Mouse (Mus musculus) liver, embryonic 15.5 days (tissue): Measurements from ENCODE around the gene Ing4. TPM values are rescaled to one million over a fixed set of nuclear protein-coding genes. Genes with fewer than 3 reads are reported as not detected.
A peak's percentile ranks its signal among the peaks of the same experiment; 100 is the strongest.
"Not testable (repeated sequence)": the region's sequence is repeated elsewhere in the genome, so short reads cannot be mapped to it uniquely, and the experiment has no call there.

ENCODE experiments used
- ATAC-seq: fragments of 200-750 bp; cut with Nextera tagmentation; 2 replicates; pipeline ENCODE4 v1.8.0; 2017; ENCODE audit warnings: moderate number of reproducible peaks, mild to moderate bottlenecking, moderate library complexity; ENCODE audit not compliant: insufficient read depth
- H3K27ac ChIP-seq: fragments of 300-500 bp; sonication (generic); replicated peaks from 2 replicates; pipeline ENCODE4 v1.5.1; 2015; ENCODE audit warnings: mild to moderate bottlenecking, inconsistent platforms
- H3K27me3 ChIP-seq: fragments of 300-500 bp; sonication (generic); 2 replicates; pipeline ENCODE4 v1.6.1; 2015; ENCODE audit warnings: mild to moderate bottlenecking, inconsistent platforms
- H3K36me3 ChIP-seq: fragments of 300-500 bp; sonication (generic); replicated peaks from 2 replicates; pipeline ENCODE4 v1.6.1; 2015; ENCODE audit warnings: moderate library complexity, mild to moderate bottlenecking, inconsistent platforms
- H3K4me1 ChIP-seq: fragments of 300-500 bp; sonication (generic); replicated peaks from 2 replicates; pipeline ENCODE4 v1.6.1; 2015; ENCODE audit warnings: inconsistent platforms
- H3K4me2 ChIP-seq: fragments of 300-500 bp; sonication (generic); 2 replicates; pipeline ENCODE4 v1.6.1; 2015; ENCODE audit warnings: moderate library complexity, mild to moderate bottlenecking, inconsistent platforms
- H3K4me3 ChIP-seq: fragments of 300-500 bp; sonication (generic); replicated peaks from 2 replicates; pipeline ENCODE4 v1.5.1; 2015; ENCODE audit warnings: mild to moderate bottlenecking, inconsistent platforms
- H3K9ac ChIP-seq: fragments of 300-500 bp; sonication (generic); 2 replicates; pipeline ENCODE4 v1.6.1; 2015; ENCODE audit warnings: moderate library complexity, mild to moderate bottlenecking, inconsistent platforms
- H3K9me3 ChIP-seq: fragments of 300-500 bp; sonication (generic); replicated peaks from 2 replicates; pipeline ENCODE4 v1.6.1; 2016; ENCODE audit warnings: inconsistent platforms
- WGBS: fragments of 180-500 bp; shearing (Covaris S2); methylation state at CpG from one replicate; pipeline ENCODE4 v1.1.7; 2015; ENCODE audit warnings: mixed read lengths; ENCODE audit not compliant: insufficient replicate concordance; 5-methylcytosine and 5-hydroxymethylcytosine counted together
- polyA plus RNA-seq: library from polyadenylated mRNA; unstranded; fragments of >200 nt; fragmentation: Nextera tagmentation; extraction: Ambion mirVana; gene quantifications from 2 replicates; pipeline ENCODE4 v1.2.1, GENCODE M21; 2015

Ing4 gene
- polyA plus RNA-seq, 1 experiment from 2014 or later = 27.6 TPM

- H3K9me3 ChIP-seq = no peaks in the 10 kb centered on the region
- peaks cover 47% of the 10 kb centered on the region for H3K27me3 ChIP-seq
- H3K4me2 ChIP-seq = no peak overlapping the region
- H3K27ac ChIP-seq = no peak overlapping the region
- no peak overlapping the region for H3K4me3 ChIP-seq
- 39% methylated on average over 3 of the region's 3 CpGs for WGBS
- no peak for ATAC-seq
- H3K36me3 ChIP-seq = no peaks in the 10 kb centered on the region
- peaks cover 16% of the 10 kb centered on the region for H3K4me1 ChIP-seq
- no peak overlapping the region for H3K9ac ChIP-seq
Measured at GRCm38 (mm10) chr6:125005086-125005485, 34.5 kb upstream of the Ing4 start.

GRCm38 (mm10) chr6:125008060-125008459 lies 31.5 kb upstream of the Ing4 start:
- peak overlapping the region; percentile 96; the same call in 1 of the 2 replicates for H3K27ac ChIP-seq
- peak overlapping the region; percentile 95 for H3K9ac ChIP-seq
- H3K36me3 ChIP-seq = peaks cover 22% of the 10 kb centered on the region
- 39% methylated on average over 13 of the region's 13 CpGs for WGBS
- no peaks in the 10 kb centered on the region for H3K9me3 ChIP-seq
- ATAC-seq = no peak
- H3K4me1 ChIP-seq = peaks cover 40% of the 10 kb centered on the region
- H3K4me2 ChIP-seq = peak overlapping the region; percentile 92
- H3K27me3 ChIP-seq = peaks cover 18% of the 10 kb centered on the region
- peak overlapping the region; percentile 97 for H3K4me3 ChIP-seq

- peak; percentile 96 for ATAC-seq
Measured at GRCm38 (mm10) chr6:125008586-125009128, 30.9 kb upstream of the Ing4 start.

GRCm38 (mm10) chr6:125009129-125009180 lies 30.6 kb upstream of the Ing4 start, which contains the start of gene Zfp384:
Zfp384 (plus strand) TSS chr6:125009145.
- H3K9me3 ChIP-seq = no peaks in the 10 kb centered on the region
- peak within 1 kb of the TSS; percentile 92 for H3K4me2 ChIP-seq
- WGBS = 0% methylated on average over 3 of the region's 3 CpGs
- H3K36me3 ChIP-seq = peaks cover 31% of the 10 kb centered on the region
- H3K27me3 ChIP-seq = peaks cover 9% of the 10 kb centered on the region; the same call in 1 of the 2 replicates
- ATAC-seq = no peak
- H3K27ac ChIP-seq = peak within 1 kb of the TSS; percentile 96
- H3K9ac ChIP-seq = peak within 1 kb of the TSS; percentile 95
- peaks cover 40% of the 10 kb centered on the region for H3K4me1 ChIP-seq
- peak within 1 kb of the TSS; percentile 97 for H3K4me3 ChIP-seq

More at GRCm38 (mm10) chr6:125008586-125009128, 30.9 kb upstream of the Ing4 start:
- Histone ChIP-seq H3K9ac (peak overlapping the region; percentile 95), H3K4me1 (peaks cover 40% of the 10 kb centered on the region), H3K9me3 (no peaks in the 10 kb centered on the region), H3K36me3 (peaks cover 28% of the 10 kb centered on the region), H3K4me3 (peak overlapping the region; percentile 97), H3K27me3 (peaks cover 12% of the 10 kb centered on the region), H3K4me2 (peak overlapping the region; percentile 92), H3K27ac (peak overlapping the region; percentile 96)
- under 1% methylated on average over 33 of the region's 34 CpGs for WGBS

- Histone ChIP-seq H3K4me1 (peaks cover 40% of the 10 kb centered on the region), H3K36me3 (peaks cover 35% of the 10 kb centered on the region), H3K27me3 (peaks cover 4% of the 10 kb centered on the region; the same call in 1 of the 2 replicates), H3K4me2 (peak overlapping the region; percentile 92), H3K9me3 (no peaks in the 10 kb centered on the region), H3K27ac (peak overlapping the region; percentile 96), H3K9ac (peak overlapping the region; percentile 95), H3K4me3 (peak overlapping the region; percentile 97)
- WGBS = under 1% methylated on average over 77 of the region's 78 CpGs
- peak; percentile 88 for ATAC-seq
Measured at GRCm38 (mm10) chr6:125009181-125010073, 30.1 kb upstream of the Ing4 start.

- peak overlapping the region; percentile 57 for H3K27ac ChIP-seq
- WGBS = 58% methylated on average over 3 of the region's 3 CpGs
- peaks cover 28% of the 10 kb centered on the region for H3K4me1 ChIP-seq
- no peaks in the 10 kb centered on the region for H3K27me3 ChIP-seq
- no peak overlapping the region for H3K4me2 ChIP-seq
- H3K9me3 ChIP-seq = no peaks in the 10 kb centered on the region
- ATAC-seq = peak; percentile 84
- no peak overlapping the region for H3K9ac ChIP-seq
- H3K36me3 ChIP-seq = peaks cover 77% of the 10 kb centered on the region
- H3K4me3 ChIP-seq = no peak overlapping the region
Measured at GRCm38 (mm10) chr6:125017682-125018081, 21.9 kb upstream of the Ing4 start.

- not testable (repeated sequence) for H3K9me3 ChIP-seq, H3K4me2 ChIP-seq, H3K4me3 ChIP-seq, ATAC-seq, H3K27ac ChIP-seq, H3K4me1 ChIP-seq, H3K27me3 ChIP-seq, H3K9ac ChIP-seq
- peaks cover 89% of the 10 kb centered on the region for H3K36me3 ChIP-seq
- 47% methylated on average over 7 of the region's 9 CpGs for WGBS
Measured at GRCm38 (mm10) chr6:125030532-125030931, 9.0 kb upstream of the Ing4 start.

GRCm38 (mm10) chr6:125031604-125032003 lies 8.0 kb upstream of the Ing4 start:
- H3K27ac ChIP-seq = no peak overlapping the region
- no peaks in the 10 kb centered on the region for H3K27me3 ChIP-seq
- no peak for ATAC-seq
- H3K4me3 ChIP-seq = no peak overlapping the region
- H3K9ac ChIP-seq = no peak overlapping the region
- no peaks in the 10 kb centered on the region for H3K9me3 ChIP-seq
- no peaks in the 10 kb centered on the region for H3K4me1 ChIP-seq
- WGBS = 88% methylated on average over 16 of the region's 16 CpGs
- peaks cover 90% of the 10 kb centered on the region for H3K36me3 ChIP-seq
- no peak overlapping the region for H3K4me2 ChIP-seq

- Histone ChIP-seq H3K4me2 (peak overlapping the region; percentile 87), H3K4me3 (peak overlapping the region; percentile 78), H3K4me1 (peaks cover 33% of the 10 kb centered on the region), H3K36me3 (peaks cover 43% of the 10 kb centered on the region), H3K9ac (no peak overlapping the region), H3K27me3 (no peaks in the 10 kb centered on the region), H3K9me3 (no peaks in the 10 kb centered on the region), H3K27ac (peak overlapping the region; percentile 64)
- no peak for ATAC-seq
- 86% methylated on average over 4 of the region's 4 CpGs for WGBS
Measured at GRCm38 (mm10) chr6:125038666-125039065, 894 bp upstream of the Ing4 start.

GRCm38 (mm10) chr6:125039131-125039530 lies 429 bp upstream of the Ing4 start:
- Histone ChIP-seq H3K9me3 (no peaks in the 10 kb centered on the region), H3K27ac (peak overlapping the region; percentile 64), H3K4me3 (peak overlapping the region; percentile 78), H3K36me3 (peaks cover 43% of the 10 kb centered on the region), H3K27me3 (no peaks in the 10 kb centered on the region), H3K4me2 (peak overlapping the region; percentile 87), H3K4me1 (peaks cover 33% of the 10 kb centered on the region), H3K9ac (peak overlapping the region; percentile 7; the same call in 1 of the 2 replicates)
- no peak; the same call in 1 of the 2 replicates for ATAC-seq
- 8% methylated on average over 8 of the region's 8 CpGs for WGBS

GRCm38 (mm10) chr6:125040221-125040620 lies 661 bp downstream of the Ing4 start:
- Histone ChIP-seq H3K27ac (peak overlapping the region; percentile 64), H3K36me3 (peaks cover 44% of the 10 kb centered on the region), H3K4me2 (peak overlapping the region; percentile 87), H3K9ac (peak overlapping the region; percentile 65), H3K9me3 (no peaks in the 10 kb centered on the region), H3K4me1 (peaks cover 33% of the 10 kb centered on the region), H3K27me3 (no peaks in the 10 kb centered on the region), H3K4me3 (peak overlapping the region; percentile 78)
- WGBS = 6% methylated on average over 7 of the region's 7 CpGs
- ATAC-seq = no peak
